Mouse (Mus musculus) MEL (cell line): ENCODE results near the gene Cox7b2.
"Not testable (repeated sequence)": the region's sequence is repeated elsewhere in the genome, so short reads cannot be mapped to it uniquely, and the experiment has no call there.

Source experiments
- CTCF ChIP-seq, 3 experiments: IDR thresholded peaks in 2 of 3; conservative IDR thresholded peaks in 1 of 3; 2 replicates each; pipeline ENCODE4 v1.5.1; 2011 to 2012; ENCODE audit warnings: low read length in 3 of 3, low read depth in 2 of 3, mild to moderate bottlenecking in 2 of 3, improper control_type of control experiment in 1 of 3, inconsistent platforms in 1 of 3, mixed read lengths in 1 of 3, moderate library complexity in 1 of 3; ENCODE audit not compliant: control insufficient read depth in 1 of 3, insufficient read depth in 1 of 3, poor library complexity in 1 of 3, severe bottlenecking in 1 of 3
- EP300 ChIP-seq, 2 experiments: IDR thresholded peaks; 2 replicates each; pipeline ENCODE4 v1.6.1; 2011; ENCODE audit warnings: improper control_type of control experiment in 2 of 2, low read length in 2 of 2, low read depth in 1 of 2, mild to moderate bottlenecking in 1 of 2
- GATA1 ChIP-seq: IDR thresholded peaks from 2 replicates; pipeline ENCODE4 v1.6.1; 2011; ENCODE audit warnings: low read depth, low read length, improper control_type of control experiment
- POLR2A ChIP-seq, 2 experiments: IDR thresholded peaks; 2 replicates each; pipeline ENCODE4 v1.6.1; 2011 to 2012; ENCODE audit warnings: low read length in 2 of 2, mild to moderate bottlenecking in 2 of 2, control low read depth in 1 of 2, improper control_type of control experiment in 1 of 2, low read depth in 1 of 2, moderate library complexity in 1 of 2; ENCODE audit not compliant: control insufficient read depth in 1 of 2, insufficient read depth in 1 of 2, poor library complexity in 1 of 2
- POLR2AphosphoS2 ChIP-seq: IDR thresholded peaks from 2 replicates; pipeline ENCODE4 v1.6.1; 2011; ENCODE audit warnings: low read length, improper control_type of control experiment
- TAL1 ChIP-seq: IDR thresholded peaks from 2 replicates; pipeline ENCODE4 v1.6.1; 2012; ENCODE audit warnings: mild to moderate bottlenecking, inconsistent platforms, low read length, moderate library complexity, mixed read lengths
- TCF12 ChIP-seq: IDR thresholded peaks from 2 replicates; pipeline ENCODE4 v1.6.1; 2014; ENCODE audit warnings: low read depth, mild to moderate bottlenecking, inconsistent platforms, low read length, improper control_type of control experiment, moderate library complexity
- USF1 ChIP-seq: IDR thresholded peaks from 2 replicates; pipeline ENCODE4 v1.6.1; 2014; ENCODE audit warnings: low read depth, mild to moderate bottlenecking, inconsistent platforms, low read length, improper control_type of control experiment, moderate library complexity
- ZMIZ1 ChIP-seq: IDR thresholded peaks from 2 replicates; pipeline ENCODE4 v1.6.1; 2012; ENCODE audit warnings: low read depth, mild to moderate bottlenecking, inconsistent platforms, low read length, improper control_type of control experiment, moderate library complexity

DNA sequence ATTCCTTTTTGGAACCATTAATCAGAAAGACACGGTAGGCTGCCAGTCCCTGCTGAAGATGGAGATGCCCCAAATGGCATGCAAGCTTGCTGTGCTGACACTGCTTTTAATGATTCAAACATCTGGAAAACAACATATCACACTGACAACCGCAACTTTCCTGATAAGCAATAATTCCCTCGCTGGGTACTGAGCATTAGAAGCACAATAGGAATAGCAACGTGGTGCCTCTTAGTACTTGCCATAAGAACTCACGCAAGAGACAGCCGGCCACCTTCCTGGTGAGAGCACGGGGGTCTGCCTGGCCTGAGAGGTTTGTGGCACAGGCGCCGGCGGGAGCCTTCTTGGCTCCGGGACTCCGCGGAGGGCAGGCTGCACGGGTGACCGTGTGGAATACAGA, 22.5 kb downstream of the Cox7b2 start:
- not testable (repeated sequence) for TF ChIP-seq CTCF (IDR thresholded peaks at IDR 0.05 in 2 of 3, conservative IDR thresholded peaks at IDR 0.05 in 1 of 3; ENCODE audit: control insufficient read depth in 1 of 3, insufficient read depth in 1 of 3, low read depth in 2 of 3, low read length in 3 of 3, poor library complexity in 1 of 3, severe bottlenecking in 1 of 3); ZMIZ1; EP300 (IDR thresholded peaks at IDR 0.05; ENCODE audit: low read depth in 1 of 2, low read length in 2 of 2); POLR2A (IDR thresholded peaks at IDR 0.05; ENCODE audit: control insufficient read depth in 1 of 2, insufficient read depth in 1 of 2, low read depth in 1 of 2, low read length in 2 of 2, poor library complexity in 1 of 2); TCF12; GATA1; POLR2AphosphoS2; USF1; TAL1
